Mouse (Mus musculus) hindbrain, postnatal 0 days (tissue): ENCODE measurements around the gene Nkd1. TPM values are rescaled to one million over a fixed set of nuclear protein-coding genes. Genes with fewer than 3 reads are reported as not detected.

Experiments
- ATAC-seq: fragments of 200-750 bp; cut with Nextera tagmentation; 2 replicates; pipeline ENCODE4 v1.8.0; 2017; ENCODE audit warnings: mild to moderate bottlenecking, moderate TSS enrichment, moderate library complexity
- DNase-seq: peaks from one replicate; pipeline ENCODE4 v3.0.0-alpha.2; 2015; ENCODE audit warnings: low spot score
- H3K27ac ChIP-seq: fragments of 300-500 bp; sonication (generic); 2 replicates; pipeline ENCODE4 v1.5.1; 2014; ENCODE audit warnings: mild to moderate bottlenecking
- H3K27me3 ChIP-seq: fragments of 300-500 bp; sonication (generic); 2 replicates; pipeline ENCODE4 v1.6.1; 2014; ENCODE audit warnings: low read length, mixed read lengths; ENCODE audit not compliant: insufficient read depth
- H3K36me3 ChIP-seq: fragments of 300-500 bp; sonication (generic); 2 replicates; pipeline ENCODE4 v1.6.1; 2014; ENCODE audit warnings: low read length, mixed read lengths; ENCODE audit not compliant: insufficient read depth
- H3K4me1 ChIP-seq: fragments of 300-500 bp; sonication (generic); 2 replicates; pipeline ENCODE4 v1.6.1; 2014; ENCODE audit warnings: antibody characterized with exemption, low read length, mixed read lengths; ENCODE audit not compliant: insufficient read depth
- H3K4me2 ChIP-seq: fragments of 300-500 bp; sonication (generic); 2 replicates; pipeline ENCODE4 v1.6.1; 2014; ENCODE audit warnings: low read depth, mild to moderate bottlenecking, low read length, moderate library complexity, mixed read lengths
- H3K4me3 ChIP-seq: fragments of 300-500 bp; sonication (generic); 2 replicates; pipeline ENCODE4 v1.5.1; 2014; ENCODE audit warnings: low read length
- H3K9ac ChIP-seq: fragments of 300-500 bp; sonication (generic); replicated peaks from 2 replicates; pipeline ENCODE4 v1.6.1; 2014; ENCODE audit warnings: mild to moderate bottlenecking, low read length, moderate library complexity, mixed read lengths
- H3K9me3 ChIP-seq: fragments of 300-500 bp; sonication (generic); 2 replicates; pipeline ENCODE4 v1.6.1; 2016; ENCODE audit warnings: low read length, mixed read lengths
- CTCF ChIP-seq: IDR thresholded peaks from 2 replicates; pipeline ENCODE4 v1.5.1; 2016; ENCODE audit warnings: antibody characterized with exemption, control low read depth, low read depth
- WGBS: fragments of 180-500 bp; shearing (Covaris S2); extraction: QIAGEN DNeasy Blood & Tissue Kit; methylation state at CpG from one replicate; pipeline ENCODE4 v1.1.7; 2014; 5-methylcytosine and 5-hydroxymethylcytosine counted together
- polyA plus RNA-seq: library from polyadenylated mRNA; unstranded; fragments of >200 nt; fragmentation: Nextera tagmentation; extraction: Ambion mirVana; gene quantifications from 2 replicates; pipeline ENCODE4 v1.2.1, GENCODE M21; 2015
- total RNA-seq: library from RNA; depleted of rRNA; stranded (reverse); fragments of >200 nt; gene quantifications from 2 replicates; pipeline ENCODE4 v1.2.3, GENCODE M21; 2014; rRNA removed

The Nkd1 gene
- total and polyA plus RNA-seq, 2 experiments from 2014 or later = 51.1 to 53.9 TPM

- H3K4me2 ChIP-seq = no peak overlapping the region
- no peaks in the 10 kb centered on the region for H3K36me3 ChIP-seq
- DNase-seq = peak; percentile 76
- peak; percentile 69 for TF ChIP-seq CTCF
- H3K27me3 ChIP-seq = no peaks in the 10 kb centered on the region
- H3K4me3 ChIP-seq = no peak overlapping the region
- H3K9ac ChIP-seq = no peak overlapping the region
- ATAC-seq = no peak
- H3K27ac ChIP-seq = no peak overlapping the region
- H3K9me3 ChIP-seq = no peaks in the 10 kb centered on the region
- no peaks in the 10 kb centered on the region for H3K4me1 ChIP-seq
These were observed 109.9 kb downstream of the Nkd1 start for GRCm38 (mm10) chr8:88631081-88631480.

- Histone ChIP-seq H3K9ac (no peak overlapping the region), H3K4me3 (no peak overlapping the region), H3K27me3 (no peaks in the 10 kb centered on the region), H3K36me3 (no peaks in the 10 kb centered on the region), H3K27ac (no peak overlapping the region), H3K4me1 (0 out of 2 replicates have a peak, but pooled peaks cover 4% of the 10 kb centered on the region), H3K9me3 (no peaks in the 10 kb centered on the region), H3K4me2 (no peak overlapping the region)
- TF ChIP-seq CTCF = no peak
- no peak for DNase-seq
- 87% methylated on average over 7 of the region's 7 CpGs for WGBS
- no peak for ATAC-seq
These were observed 112.2 kb downstream of the Nkd1 start for GRCm38 (mm10) chr8:88633343-88633765.

- H3K27me3 ChIP-seq = no peaks in the 10 kb centered on the region
- H3K36me3 ChIP-seq = no peaks in the 10 kb centered on the region
- DNase-seq (no peak), ATAC-seq (no peak)
- TF ChIP-seq CTCF = no peak
- 0 out of 2 replicates have a peak, but pooled peaks cover 4% of the 10 kb centered on the region for H3K4me1 ChIP-seq
- H3K4me3 ChIP-seq = no peak within 1 kb of the TSS
- no peak within 1 kb of the TSS for H3K4me2 ChIP-seq
- no peak within 1 kb of the TSS for H3K27ac ChIP-seq
- 83% methylated on average over 14 of the region's 14 CpGs for WGBS
- H3K9ac ChIP-seq = no peak within 1 kb of the TSS
- H3K9me3 ChIP-seq = no peaks in the 10 kb centered on the region
These were observed 114.6 kb downstream of the Nkd1 start, which contains the start of gene Snx20 for GRCm38 (mm10) chr8:88635474-88636397. Gene Snx20 (minus strand): TSS chr8:88636128.

GRCm38 (mm10) chr8:88637092-88638000, 116.2 kb downstream of the Nkd1 start:
- no peaks in the 10 kb centered on the region for H3K27me3 ChIP-seq
- 0 out of 2 replicates have a peak, but pooled peaks cover 4% of the 10 kb centered on the region for H3K4me1 ChIP-seq
- H3K4me2 ChIP-seq = no peak overlapping the region
- ATAC-seq = no peak
- H3K9me3 ChIP-seq = no peaks in the 10 kb centered on the region
- no peak overlapping the region for H3K27ac ChIP-seq
- 66% methylated on average over 9 of the region's 9 CpGs for WGBS
- no peak overlapping the region for H3K9ac ChIP-seq
- DNase-seq = no peak
- H3K4me3 ChIP-seq = no peak overlapping the region
- H3K36me3 ChIP-seq = no peaks in the 10 kb centered on the region
- no peak for TF ChIP-seq CTCF

GRCm38 (mm10) chr8:88638908-88639307, 117.8 kb downstream of the Nkd1 start:
- no peaks in the 10 kb centered on the region for H3K9me3 ChIP-seq
- no peaks in the 10 kb centered on the region for H3K36me3 ChIP-seq
- no peak overlapping the region for H3K4me2 ChIP-seq
- H3K4me3 ChIP-seq = no peak overlapping the region
- no peak overlapping the region for H3K27ac ChIP-seq
- H3K4me1 ChIP-seq = 0 out of 2 replicates have a peak, but pooled peaks cover 4% of the 10 kb centered on the region
- DNase-seq = no peak
- no peak for TF ChIP-seq CTCF
- 98% methylated on average over 3 of the region's 3 CpGs for WGBS
- no peak overlapping the region for H3K9ac ChIP-seq
- ATAC-seq = no peak
- H3K27me3 ChIP-seq = no peaks in the 10 kb centered on the region

- no peaks in the 10 kb centered on the region for H3K36me3 ChIP-seq
- H3K27ac ChIP-seq = no peak overlapping the region
- no peaks in the 10 kb centered on the region for H3K27me3 ChIP-seq
- DNase-seq (no peak), ATAC-seq (no peak)
- H3K9ac ChIP-seq = no peak overlapping the region
- TF ChIP-seq CTCF = no peak
- no peaks in the 10 kb centered on the region for H3K9me3 ChIP-seq
- 59% methylated on average over 5 of the region's 5 CpGs for WGBS
- no peak overlapping the region for H3K4me3 ChIP-seq
- H3K4me1 ChIP-seq = peaks cover 2% of the 10 kb centered on the region
- H3K4me2 ChIP-seq = no peak overlapping the region
These were observed 121.8 kb downstream of the Nkd1 start for GRCm38 (mm10) chr8:88642734-88643564.

Other genes with a start within 250 kb of the Nkd1 start
- gene Adcy7, start 249.0 kb upstream of the Nkd1 start, total RNA-seq = 21.2 and 23.2 TPM in 2 replicates
- gene Adcy7, start 249.0 kb upstream of the Nkd1 start, polyA plus RNA-seq = 7.6 and 8.6 TPM in 2 replicates
- 12.6 and 15.5 TPM in 2 replicates for gene Brd7, start 159.2 kb upstream of the Nkd1 start, total RNA-seq
- gene Brd7, start 159.2 kb upstream of the Nkd1 start, polyA plus RNA-seq = 57.8 and 65.5 TPM in 2 replicates
- gene Snx20, start 114.8 kb downstream of the Nkd1 start, total RNA-seq = 0.47 and 1.1 TPM in 2 replicates
- 2.2 TPM in 2 replicates for gene Snx20, start 114.8 kb downstream of the Nkd1 start, polyA plus RNA-seq
- 0.32 and 1.7 TPM in 2 replicates for gene Nod2, start 126.0 kb downstream of the Nkd1 start, total RNA-seq
- gene Nod2, start 126.0 kb downstream of the Nkd1 start, polyA plus RNA-seq = 0.05 TPM in 1 of 2 replicates, not detected in the other
- 13.1 and 16.2 TPM in 2 replicates for gene Cyld, start 175.7 kb downstream of the Nkd1 start, total RNA-seq
- 11.0 and 11.9 TPM in 2 replicates for gene Cyld, start 175.7 kb downstream of the Nkd1 start, polyA plus RNA-seq